Mouse (Mus musculus): ENCODE data around the gene Spc24.

DNA sequence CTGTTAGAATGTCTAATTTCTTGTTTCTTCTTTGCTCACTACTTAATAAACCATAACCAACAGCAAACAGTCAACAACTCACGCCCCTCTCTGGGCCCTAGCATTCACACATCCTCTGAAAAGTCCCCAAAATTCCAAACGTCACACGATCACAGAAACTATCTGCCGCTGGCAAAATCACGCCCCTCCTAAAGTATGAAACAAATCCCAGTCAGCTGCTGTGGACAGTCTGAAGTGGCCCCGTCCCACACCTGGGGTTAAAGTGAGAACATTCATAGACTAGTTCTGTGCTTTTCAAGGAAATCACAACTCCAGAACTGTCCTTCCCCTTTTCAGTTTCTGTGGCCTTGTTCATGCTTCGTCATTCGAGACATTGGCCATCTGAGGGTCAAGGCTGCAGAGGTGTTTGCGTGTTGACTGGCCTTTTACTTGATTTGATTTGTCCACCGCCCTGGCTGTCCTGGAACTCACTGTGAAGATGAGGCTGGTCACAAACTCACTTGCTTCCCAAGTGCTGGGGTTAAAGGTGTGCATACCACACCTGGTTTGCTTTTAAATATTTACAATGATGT lies 31.8 kb downstream of the Spc24 start:
- TF ChIP-seq MAX (IDR thresholded peaks at IDR 0.05), result no peak
- no peak for TF ChIP-seq CEBPB (IDR thresholded peaks at IDR 0.05; ENCODE audit: low read depth)
- TF ChIP-seq CTCF (IDR thresholded peaks at IDR 0.05; ENCODE audit: control insufficient read depth, insufficient read depth, insufficient read length), result no peak
- no peak for TF ChIP-seq MYOD1 (IDR thresholded peaks at IDR 0.05; ENCODE audit: control insufficient read depth, insufficient read length, low read depth)
- TF ChIP-seq FOSL1 (IDR thresholded peaks at IDR 0.05; ENCODE audit: insufficient read depth, low read length, poor library complexity, severe bottlenecking), result no peak

Data from C2C12 (cell line).